Comparison of ENCODE assay signal across 12 mouse cellular contexts in the genomic region with DNA sequence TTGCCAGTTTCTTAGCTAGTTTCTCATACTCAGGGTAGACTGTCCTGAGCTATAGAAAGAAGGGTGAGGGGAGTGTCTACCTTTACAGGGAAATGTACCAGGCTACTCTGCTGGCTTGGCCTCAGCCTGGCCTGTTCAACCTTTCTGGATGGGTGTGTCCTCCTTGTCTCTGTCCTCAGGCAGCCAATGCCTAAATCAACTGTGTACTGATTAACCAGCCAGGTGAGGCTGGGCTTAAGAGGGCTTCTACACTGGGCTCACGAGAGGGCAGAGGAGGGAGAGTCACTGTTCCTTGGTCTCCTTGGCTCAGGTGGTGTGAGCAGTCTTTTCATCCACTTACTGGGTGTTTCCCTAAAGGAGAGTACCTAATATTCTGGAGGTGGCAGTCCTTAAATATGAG. TPM values are rescaled to one million over a fixed set of nuclear protein-coding genes. Genes with fewer than 3 reads are reported as not detected.
A peak's percentile ranks its signal among the peaks of the same experiment; 100 is the strongest.
DNase-seq lines count a peak whose midpoint lies in the region; ATAC-seq lines count a peak whose summit lies in the region.
"Had no signal": no experiment of that assay in that cellular context is flagged by ENCODE, and none has a peak within 500 bp of the region (broad histone marks: within the 10 kb centered on the region; RNA-seq: fewer than 3 reads in every experiment).

No protein-coding gene starts in this region.

- H3K27me3 ChIP-seq in hindbrain, embryonic 16.5 days (replicated peaks; ENCODE audit: control insufficient read depth, insufficient read depth, low read length), result no peaks in the 10 kb centered on the region
- H3K27me3 ChIP-seq in hindbrain, embryonic 12.5 days, result no peaks in the 10 kb centered on the region
- no peaks in the 10 kb centered on the region for H3K27me3 ChIP-seq in kidney, embryonic 16.5 days (ENCODE audit: insufficient read depth, low read length)
- H3K27me3 ChIP-seq in liver, embryonic 16.5 days (ENCODE audit: control insufficient read depth, insufficient read depth, low read depth, low read length), result no peaks in the 10 kb centered on the region
- no peaks in the 10 kb centered on the region for H3K27me3 ChIP-seq in stomach, embryonic 16.5 days (ENCODE audit: control insufficient read depth, insufficient read depth, low read length)
- H3K27me3 ChIP-seq: hindbrain, embryonic 13.5 days; Patski had no signal

- DNase-seq in layer of hippocampus, adult 18-20 months (ENCODE audit: low spot score in 2 of 2), result no peak
- no peak for DNase-seq in frontal cortex, postnatal 36 days (ENCODE audit: low spot score in 2 of 2)
- DNase-seq: retina, postnatal 1 day had no signal

- peaks cover 4% of the 10 kb centered on the region; the same call in 1 of the 2 replicates for H3K4me1 ChIP-seq in hindbrain, embryonic 16.5 days (ENCODE audit: control insufficient read depth, insufficient read depth, low read depth, low read length)
- H3K4me1 ChIP-seq in hindbrain, embryonic 12.5 days, result no peaks in the 10 kb centered on the region
- peaks cover 9% of the 10 kb centered on the region for H3K4me1 ChIP-seq in kidney, embryonic 16.5 days (ENCODE audit: insufficient read depth, low read length)
- peaks cover 43% of the 10 kb centered on the region for H3K4me1 ChIP-seq in liver, embryonic 16.5 days (ENCODE audit: control insufficient read depth, low read depth, low read length)
- peaks cover 4% of the 10 kb centered on the region; the same call in 1 of the 2 replicates for H3K4me1 ChIP-seq in stomach, embryonic 16.5 days (ENCODE audit: control insufficient read depth, insufficient read depth, low read length)

- no peak for ATAC-seq in hindbrain, embryonic 16.5 days
- ATAC-seq in hindbrain, embryonic 12.5 days (ENCODE audit: low FRiP score), result no peak
- peak; percentile 90 for ATAC-seq in kidney, embryonic 16.5 days (ENCODE audit: low FRiP score, low TSS enrichment)
- peak; percentile 80 for ATAC-seq in liver, embryonic 16.5 days (ENCODE audit: low read depth)
- ATAC-seq in stomach, embryonic 16.5 days (ENCODE audit: insufficient read depth, low FRiP score), result peak; percentile 88
- no peak for ATAC-seq in activated CD4-positive, CD25-positive, alpha-beta regulatory T cell, adult 4 months
- ATAC-seq: Patski had no signal

- H3K4me3 ChIP-seq in hindbrain, embryonic 16.5 days (ENCODE audit: low read length), result no peak overlapping the region
- no peak overlapping the region for H3K4me3 ChIP-seq in hindbrain, embryonic 12.5 days
- no peak overlapping the region for H3K4me3 ChIP-seq in kidney, embryonic 16.5 days (ENCODE audit: low read length)
- H3K4me3 ChIP-seq in liver, embryonic 16.5 days (ENCODE audit: low read depth, low read length), result no peak overlapping the region
- H3K4me3 ChIP-seq in stomach, embryonic 16.5 days (replicated peaks; ENCODE audit: low read length), result no peak overlapping the region
- H3K4me3 ChIP-seq: hindbrain, embryonic 13.5 days had no signal

- no peak overlapping the region for H3K4me2 ChIP-seq in hindbrain, embryonic 16.5 days (ENCODE audit: low read length)
- no peak overlapping the region for H3K4me2 ChIP-seq in hindbrain, embryonic 12.5 days (replicated peaks)
- H3K4me2 ChIP-seq in kidney, embryonic 16.5 days (replicated peaks; ENCODE audit: low read depth, low read length), result no peak overlapping the region
- H3K4me2 ChIP-seq in liver, embryonic 16.5 days (ENCODE audit: low read depth, low read length), result 0 out of 2 replicates have a peak overlapping the region, but pooled peaks have one; percentile 7
- no peak overlapping the region for H3K4me2 ChIP-seq in stomach, embryonic 16.5 days (ENCODE audit: low read depth, low read length)
- H3K4me2 ChIP-seq: hindbrain, embryonic 13.5 days had no signal

- peaks cover 5% of the 10 kb centered on the region for H3K36me3 ChIP-seq in hindbrain, embryonic 16.5 days (ENCODE audit: control insufficient read depth, insufficient read depth, low read length)
- H3K36me3 ChIP-seq in hindbrain, embryonic 12.5 days, result peaks cover 23% of the 10 kb centered on the region; the same call in 1 of the 2 replicates
- peaks cover 7% of the 10 kb centered on the region; the same call in 1 of the 2 replicates for H3K36me3 ChIP-seq in kidney, embryonic 16.5 days (ENCODE audit: insufficient read depth, low read length)
- peaks cover 5% of the 10 kb centered on the region; the same call in 1 of the 2 replicates for H3K36me3 ChIP-seq in liver, embryonic 16.5 days (ENCODE audit: control insufficient read depth, insufficient read depth)
- H3K36me3 ChIP-seq in stomach, embryonic 16.5 days (ENCODE audit: control insufficient read depth, insufficient read depth, low read length), result no peaks in the 10 kb centered on the region; the same call in 1 of the 2 replicates

- no peak overlapping the region for H3K27ac ChIP-seq in hindbrain, embryonic 16.5 days (ENCODE audit: low read depth, low read length)
- H3K27ac ChIP-seq in hindbrain, embryonic 12.5 days, result no peak overlapping the region
- peak overlapping the region; percentile 43; the same call in 1 of the 2 replicates for H3K27ac ChIP-seq in kidney, embryonic 16.5 days (ENCODE audit: low read length)
- H3K27ac ChIP-seq in liver, embryonic 16.5 days (ENCODE audit: low read length), result peak overlapping the region; percentile 65
- H3K27ac ChIP-seq in stomach, embryonic 16.5 days (ENCODE audit: low read length), result peak overlapping the region; percentile 36; the same call in 1 of the 2 replicates
- H3K27ac ChIP-seq: hindbrain, embryonic 13.5 days had no signal

- WGBS in hindbrain, embryonic 16.5 days, result 93% methylated on average over 1 of the region's 1 CpGs
- 94% methylated on average over 1 of the region's 1 CpGs for WGBS in hindbrain, embryonic 12.5 days
- 29% methylated on average over 1 of the region's 1 CpGs for WGBS in kidney, embryonic 16.5 days
- 17% methylated on average over 1 of the region's 1 CpGs for WGBS in liver, embryonic 16.5 days (ENCODE audit: insufficient replicate concordance)
- 62% methylated on average over 1 of the region's 1 CpGs for WGBS in stomach, embryonic 16.5 days

- no peaks in the 10 kb centered on the region for H3K9me3 ChIP-seq in hindbrain, embryonic 16.5 days (ENCODE audit: control insufficient read depth, low read length)
- no peaks in the 10 kb centered on the region for H3K9me3 ChIP-seq in hindbrain, embryonic 12.5 days (replicated peaks)
- no peaks in the 10 kb centered on the region for H3K9me3 ChIP-seq in kidney, embryonic 16.5 days (ENCODE audit: low read length)
- no peaks in the 10 kb centered on the region for H3K9me3 ChIP-seq in liver, embryonic 16.5 days (replicated peaks; ENCODE audit: control insufficient read depth, low read length)
- H3K9me3 ChIP-seq in stomach, embryonic 16.5 days (replicated peaks; ENCODE audit: control insufficient read depth, low read length), result no peaks in the 10 kb centered on the region
- H3K9me3 ChIP-seq: hindbrain, embryonic 13.5 days had no signal

- H3K9ac ChIP-seq in hindbrain, embryonic 16.5 days (ENCODE audit: low read depth, low read length), result 0 out of 2 replicates have a peak overlapping the region, but pooled peaks have one; percentile 31
- no peak overlapping the region for H3K9ac ChIP-seq in hindbrain, embryonic 12.5 days
- H3K9ac ChIP-seq in kidney, embryonic 16.5 days (replicated peaks; ENCODE audit: low read length), result no peak overlapping the region
- peak overlapping the region; percentile 30; the same call in 1 of the 2 replicates for H3K9ac ChIP-seq in liver, embryonic 16.5 days (ENCODE audit: low read depth, low read length)
- peak overlapping the region; percentile 8; the same call in 1 of the 2 replicates for H3K9ac ChIP-seq in stomach, embryonic 16.5 days (ENCODE audit: low read length)
- H3K9ac ChIP-seq: hindbrain, embryonic 13.5 days had no signal

RNA-seq across cellular contexts. Expression of a gene that starts 15.8 kb away (rescaled TPM):
- 3.9 and 4.7 TPM in 2 replicates for polyA plus RNA-seq in hindbrain, embryonic 16.5 days (2015; fragmentation: Nextera tagmentation; extraction: Ambion mirVana)
- polyA plus RNA-seq in hindbrain, embryonic 12.5 days (2016; fragmentation: Nextera tagmentation; extraction: Ambion mirVana), result 0.17 and 0.18 TPM in 2 replicates
- 8.1 and 9.5 TPM in 2 replicates for polyA plus RNA-seq in kidney, embryonic 16.5 days (2015; fragmentation: Nextera tagmentation; extraction: Ambion mirVana)
- polyA plus RNA-seq in liver, embryonic 16.5 days (2015; fragmentation: Nextera tagmentation; extraction: Ambion mirVana), result 0.13 and 0.16 TPM in 2 replicates
- polyA plus RNA-seq in stomach, embryonic 16.5 days (2015; fragmentation: Nextera tagmentation; extraction: Ambion mirVana), result 0.11 and 0.31 TPM in 2 replicates
- total RNA-seq in layer of hippocampus, adult 18-20 months (2021), result under 1 TPM; 0.99 TPM
- not detected for polyA plus RNA-seq in activated CD4-positive, CD25-positive, alpha-beta regulatory T cell, adult 4 months (2017; shearing (Covaris generic))
- total RNA-seq: megakaryocyte progenitor cell, adult 5-6 weeks had no signal

RNA-seq across cellular contexts. Expression of a gene that starts 17.4 kb away (rescaled TPM):
- 20.6 and 25.5 TPM in 2 replicates for polyA plus RNA-seq in hindbrain, embryonic 16.5 days (2015; fragmentation: Nextera tagmentation; extraction: Ambion mirVana)
- polyA plus RNA-seq in hindbrain, embryonic 12.5 days (2016; fragmentation: Nextera tagmentation; extraction: Ambion mirVana), result 32.5 and 32.6 TPM in 2 replicates
- 26.0 and 30.7 TPM in 2 replicates for polyA plus RNA-seq in kidney, embryonic 16.5 days (2015; fragmentation: Nextera tagmentation; extraction: Ambion mirVana)
- polyA plus RNA-seq in liver, embryonic 16.5 days (2015; fragmentation: Nextera tagmentation; extraction: Ambion mirVana), result 8.0 and 9.9 TPM in 2 replicates
- polyA plus RNA-seq in stomach, embryonic 16.5 days (2015; fragmentation: Nextera tagmentation; extraction: Ambion mirVana), result 21.6 and 23.3 TPM in 2 replicates
- 10 to 100 TPM; 50.6 to 54.1 TPM for total RNA-seq in layer of hippocampus, adult 18-20 months (2021)
- polyA plus RNA-seq in activated CD4-positive, CD25-positive, alpha-beta regulatory T cell, adult 4 months (2017; shearing (Covaris generic)), result 1 to 10 TPM; 5.2 to 7.1 TPM

RNA-seq across cellular contexts. Expression of a gene that starts 23.4 kb away (rescaled TPM):
- 0.19 and 0.52 TPM in 2 replicates for polyA plus RNA-seq in hindbrain, embryonic 16.5 days (2015; fragmentation: Nextera tagmentation; extraction: Ambion mirVana)
- polyA plus RNA-seq in hindbrain, embryonic 12.5 days (2016; fragmentation: Nextera tagmentation; extraction: Ambion mirVana), result 0.27 TPM in 1 of 2 replicates, not detected in the other
- polyA plus RNA-seq in kidney, embryonic 16.5 days (2015; fragmentation: Nextera tagmentation; extraction: Ambion mirVana), result 1.8 and 3.7 TPM in 2 replicates
- polyA plus RNA-seq in liver, embryonic 16.5 days (2015; fragmentation: Nextera tagmentation; extraction: Ambion mirVana), result 6.8 and 7.8 TPM in 2 replicates
- 0.12 and 0.66 TPM in 2 replicates for polyA plus RNA-seq in stomach, embryonic 16.5 days (2015; fragmentation: Nextera tagmentation; extraction: Ambion mirVana)
- total RNA-seq in layer of hippocampus, adult 18-20 months (2021), result under 1 TPM; 0.32 to 0.36 TPM
- polyA plus RNA-seq in activated CD4-positive, CD25-positive, alpha-beta regulatory T cell, adult 4 months (2017; shearing (Covaris generic)), result not detected
- total RNA-seq: megakaryocyte progenitor cell, adult 5-6 weeks had no signal
- polyA plus RNA-seq: hindbrain, embryonic 13.5 days had no signal

RNA-seq across cellular contexts. Expression of a gene that starts 23.4 kb away (rescaled TPM):
- 83.1 and 90.5 TPM in 2 replicates for polyA plus RNA-seq in hindbrain, embryonic 16.5 days (2015; fragmentation: Nextera tagmentation; extraction: Ambion mirVana)
- polyA plus RNA-seq in hindbrain, embryonic 12.5 days (2016; fragmentation: Nextera tagmentation; extraction: Ambion mirVana), result 53.6 and 57.5 TPM in 2 replicates
- polyA plus RNA-seq in kidney, embryonic 16.5 days (2015; fragmentation: Nextera tagmentation; extraction: Ambion mirVana), result 85.8 and 95.9 TPM in 2 replicates
- 147 and 154 TPM in 2 replicates for polyA plus RNA-seq in liver, embryonic 16.5 days (2015; fragmentation: Nextera tagmentation; extraction: Ambion mirVana)
- 57.2 and 62.0 TPM in 2 replicates for polyA plus RNA-seq in stomach, embryonic 16.5 days (2015; fragmentation: Nextera tagmentation; extraction: Ambion mirVana)
- total RNA-seq in layer of hippocampus, adult 18-20 months (2021), result 100 to 1,000 TPM; 108 to 113 TPM
- 10 to 100 TPM; 19.0 to 26.6 TPM for polyA plus RNA-seq in activated CD4-positive, CD25-positive, alpha-beta regulatory T cell, adult 4 months (2017; shearing (Covaris generic))

RNA-seq across cellular contexts. Expression of a gene that starts 48.6 kb away (rescaled TPM):
- polyA plus RNA-seq in hindbrain, embryonic 16.5 days (2015; fragmentation: Nextera tagmentation; extraction: Ambion mirVana), result 49.5 and 50.8 TPM in 2 replicates
- 42.1 and 43.6 TPM in 2 replicates for polyA plus RNA-seq in hindbrain, embryonic 12.5 days (2016; fragmentation: Nextera tagmentation; extraction: Ambion mirVana)
- polyA plus RNA-seq in kidney, embryonic 16.5 days (2015; fragmentation: Nextera tagmentation; extraction: Ambion mirVana), result 33.5 and 33.7 TPM in 2 replicates
- 6.2 and 7.0 TPM in 2 replicates for polyA plus RNA-seq in liver, embryonic 16.5 days (2015; fragmentation: Nextera tagmentation; extraction: Ambion mirVana)
- 26.3 and 27.7 TPM in 2 replicates for polyA plus RNA-seq in stomach, embryonic 16.5 days (2015; fragmentation: Nextera tagmentation; extraction: Ambion mirVana)
- 10 to 100 TPM; 49.4 to 54.7 TPM for total RNA-seq in layer of hippocampus, adult 18-20 months (2021)
- 1 to 10 TPM; 5.1 to 5.6 TPM for polyA plus RNA-seq in activated CD4-positive, CD25-positive, alpha-beta regulatory T cell, adult 4 months (2017; shearing (Covaris generic))

Comparison
In these comparisons a context has a peak if more than half of its experiments do, and no peak if none do; other contexts are left out.
1. H3K9ac ChIP-seq: peak in hindbrain, embryonic 16.5 days (single experiment), liver, embryonic 16.5 days (single experiment) and stomach, embryonic 16.5 days (single experiment); none in hindbrain, embryonic 12.5 days (single experiment) and kidney, embryonic 16.5 days (single experiment).
2. ATAC-seq: peak in kidney, embryonic 16.5 days (single experiment), liver, embryonic 16.5 days (single experiment) and stomach, embryonic 16.5 days (single experiment); none in hindbrain, embryonic 16.5 days (single experiment), hindbrain, embryonic 12.5 days (single experiment) and activated CD4-positive, CD25-positive, alpha-beta regulatory T cell, adult 4 months (single experiment).
3. H3K27ac ChIP-seq: peak in kidney, embryonic 16.5 days (single experiment), liver, embryonic 16.5 days (single experiment) and stomach, embryonic 16.5 days (single experiment); none in hindbrain, embryonic 16.5 days (single experiment) and hindbrain, embryonic 12.5 days (single experiment).